Mouse (Mus musculus): ENCODE results near the gene Erg.

DNA sequence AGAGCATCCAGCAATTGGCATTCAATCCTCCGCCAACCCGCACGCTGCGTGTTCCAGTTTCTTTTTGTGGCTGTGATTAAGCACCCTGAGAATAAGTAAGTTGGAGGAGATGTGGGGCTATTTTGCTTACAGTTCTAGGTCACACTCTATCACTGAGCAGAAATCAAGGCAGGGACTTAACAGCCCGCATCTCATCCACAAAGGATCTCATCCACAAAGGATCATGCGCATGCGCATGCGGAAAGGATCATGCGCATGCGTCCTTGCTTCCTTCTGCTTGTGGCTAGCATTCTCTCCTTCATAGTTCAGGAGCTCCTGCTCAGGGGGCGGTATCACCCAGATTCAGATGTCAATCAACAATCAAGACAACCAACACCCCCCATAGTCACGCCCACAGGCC lies 42.9 kb downstream of the Erg start:
- TF ChIP-seq MAZ (IDR thresholded peaks at IDR 0.05; ENCODE audit: low read depth, low read length) (no peak), EP300 (IDR thresholded peaks at IDR 0.05; ENCODE audit: low read length) (no peak), ZC3H11A (IDR thresholded peaks at IDR 0.05; ENCODE audit: low read depth, low read length) (no peak), USF2 (conservative IDR thresholded peaks at IDR 0.05; ENCODE audit: low read depth, low read length) (no peak), POLR2A (IDR thresholded peaks at IDR 0.05; ENCODE audit: low read depth, low read length) (no peak), SMC3 (IDR thresholded peaks at IDR 0.05; ENCODE audit: low read depth, low read length) (no peak), CTCF (conservative IDR thresholded peaks at IDR 0.05 in 1 of 2, IDR thresholded peaks at IDR 0.05 in 1 of 2; ENCODE audit: low read depth in 2 of 2, low read length in 2 of 2) (no peak), MAX (IDR thresholded peaks at IDR 0.05; ENCODE audit: low read length) (no peak)
